Mouse (Mus musculus) embryonic facial prominence, embryonic 11.5 days (tissue): ENCODE measurements at regions not wholly inside any gene's neighbourhood (a gene's known extent, or its start where the extent isn't known, plus 50 kb on each side); places are given as distances from the start of the nearest gene placed in this dataset.
"Not testable (repeated sequence)": the region's sequence is repeated elsewhere in the genome, so short reads cannot be mapped to it uniquely, and the experiment has no call there.

Source experiments
- ATAC-seq: fragments of 200-750 bp; cut with Nextera tagmentation; replicated peaks from 2 replicates; pipeline ENCODE4 v1.8.0; 2017; ENCODE audit warnings: low read depth; ENCODE audit not compliant: insufficient number of reproducible peaks, low FRiP score, low TSS enrichment
- DNase-seq: peaks from one replicate; pipeline ENCODE4 v3.0.0-alpha.2; 2015; ENCODE audit warnings: low spot score
- H3K27ac ChIP-seq: fragments of 300-500 bp; sonication (generic); replicated peaks from 2 replicates; pipeline ENCODE4 v1.5.1; 2014; ENCODE audit warnings: mild to moderate bottlenecking, low read depth, low read length, control low read depth
- H3K27me3 ChIP-seq: fragments of 300-500 bp; sonication (generic); 2 replicates; pipeline ENCODE4 v1.6.1; 2014; ENCODE audit warnings: mild to moderate bottlenecking, low read length, moderate library complexity, mixed read lengths; ENCODE audit not compliant: control insufficient read depth, insufficient read depth
- H3K36me3 ChIP-seq: fragments of 300-500 bp; sonication (generic); replicated peaks from 2 replicates; pipeline ENCODE4 v1.6.1; 2014; ENCODE audit warnings: low read depth, mild to moderate bottlenecking, low read length, moderate library complexity, mixed read lengths; ENCODE audit not compliant: control insufficient read depth, insufficient read depth
- H3K4me1 ChIP-seq: fragments of 300-500 bp; sonication (generic); 2 replicates; pipeline ENCODE4 v1.6.1; 2014; ENCODE audit warnings: low read length, mixed read lengths; ENCODE audit not compliant: control insufficient read depth, insufficient read depth
- H3K4me2 ChIP-seq: fragments of 300-500 bp; sonication (generic); 2 replicates; pipeline ENCODE4 v1.6.1; 2014; ENCODE audit warnings: low read depth, mild to moderate bottlenecking, control low read depth, low read length, moderate library complexity
- H3K4me3 ChIP-seq: fragments of 300-500 bp; sonication (generic); 2 replicates; pipeline ENCODE4 v1.5.1; 2014; ENCODE audit warnings: low read depth, low read length, control low read depth
- H3K9ac ChIP-seq: fragments of 300-500 bp; sonication (generic); replicated peaks from 2 replicates; pipeline ENCODE4 v1.6.1; 2014; ENCODE audit warnings: mild to moderate bottlenecking, control low read depth, low read length
- H3K9me3 ChIP-seq: fragments of 300-500 bp; sonication (generic); replicated peaks from 2 replicates; pipeline ENCODE4 v1.6.1; 2016; ENCODE audit warnings: mild to moderate bottlenecking, low read length, inconsistent platforms, mixed read lengths; ENCODE audit not compliant: control insufficient read depth
- WGBS: fragments of 180-500 bp; shearing (Covaris S2); extraction: QIAGEN DNeasy Blood & Tissue Kit; methylation state at CpG from one replicate; pipeline ENCODE4 v1.1.7; 2014; 5-methylcytosine and 5-hydroxymethylcytosine counted together

GRCm38 (mm10) chr6:73530098-73530497 lies 60.6 kb upstream of the 4931417E11Rik start:
- H3K27ac ChIP-seq, result no peak overlapping the region
- no peaks in the 10 kb centered on the region for H3K9me3 ChIP-seq
- H3K4me2 ChIP-seq, result no peak overlapping the region
- DNase-seq, result no peak
- WGBS, result 88% methylated on average over 1 of the region's 1 CpGs
- H3K27me3 ChIP-seq, result no peaks in the 10 kb centered on the region
- no peak for ATAC-seq
- H3K4me3 ChIP-seq, result no peak overlapping the region
- H3K36me3 ChIP-seq, result no peaks in the 10 kb centered on the region
- H3K9ac ChIP-seq, result no peak overlapping the region
- no peaks in the 10 kb centered on the region for H3K4me1 ChIP-seq

GRCm38 (mm10) chr6:73523658-73524057 lies 54.2 kb upstream of the 4931417E11Rik start:
- 64% methylated on average over 9 of the region's 9 CpGs for WGBS
- DNase-seq, result peak; percentile 34
- H3K9ac ChIP-seq, result no peak overlapping the region

GRCm38 (mm10) chr6:73519894-73520293 lies 50.4 kb upstream of the 4931417E11Rik start:
- 80% methylated on average over 4 of the region's 4 CpGs for WGBS
- ATAC-seq, result not testable (repeated sequence)

More at GRCm38 (mm10) chr6:73523658-73524057, 54.2 kb upstream of the 4931417E11Rik start:
- H3K4me2 ChIP-seq, result no peak overlapping the region
- no peaks in the 10 kb centered on the region for H3K9me3 ChIP-seq
- H3K36me3 ChIP-seq, result no peaks in the 10 kb centered on the region
- ATAC-seq, result no peak
- H3K27me3 ChIP-seq, result no peaks in the 10 kb centered on the region
- no peak overlapping the region for H3K27ac ChIP-seq
- H3K4me3 ChIP-seq, result no peak overlapping the region
- H3K4me1 ChIP-seq, result no peaks in the 10 kb centered on the region

More at GRCm38 (mm10) chr6:73519894-73520293, 50.4 kb upstream of the 4931417E11Rik start:
- H3K27me3 ChIP-seq, H3K9me3 ChIP-seq, DNase-seq, H3K4me3 ChIP-seq, H3K9ac ChIP-seq, H3K36me3 ChIP-seq, H3K27ac ChIP-seq, H3K4me2 ChIP-seq, H3K4me1 ChIP-seq: not testable (repeated sequence)
